Mouse (Mus musculus) liver, embryonic 14.5 days (tissue): ENCODE results near the gene Calcrl. TPM values are rescaled to one million over a fixed set of nuclear protein-coding genes. Genes with fewer than 3 reads are reported as not detected.

Source experiments
- ATAC-seq: fragments of 200-750 bp; cut with Nextera tagmentation; 2 replicates; pipeline ENCODE4 v1.8.0; 2017; ENCODE audit warnings: moderate number of reproducible peaks, mild to moderate bottlenecking, moderate library complexity; ENCODE audit not compliant: insufficient read depth
- DNase-seq, 3 experiments: peaks; one replicate each; pipeline ENCODE4 v3.0.0-alpha.2; 2012 to 2013; ENCODE audit warnings: low read depth in 3 of 3, low spot score in 3 of 3
- H3K27ac ChIP-seq: fragments of 300-500 bp; sonication (generic); 2 replicates; pipeline ENCODE4 v1.5.1; 2014; ENCODE audit warnings: moderate library complexity, mild to moderate bottlenecking, control low read depth, inconsistent platforms
- H3K27me3 ChIP-seq: fragments of 300-500 bp; sonication (generic); 2 replicates; pipeline ENCODE4 v1.6.1; 2014; ENCODE audit warnings: mild to moderate bottlenecking, low read length, moderate library complexity; ENCODE audit not compliant: control insufficient read depth, insufficient read depth
- H3K36me3 ChIP-seq: fragments of 300-500 bp; sonication (generic); replicated peaks from 2 replicates; pipeline ENCODE4 v1.6.1; 2014; ENCODE audit warnings: low read depth; ENCODE audit not compliant: control insufficient read depth, insufficient read depth
- H3K4me1 ChIP-seq, 2 experiments: fragments of 200-500 bp in 1 of 2; fragments of 300-500 bp in 1 of 2; sonication (generic) in 1 of 2; replicated peaks; 2 replicates each; pipeline ENCODE4 v1.6.1; 2012 to 2014; ENCODE audit warnings: antibody characterized with exemption in 1 of 2, inconsistent platforms in 1 of 2, low read length in 1 of 2; ENCODE audit not compliant: control insufficient read depth in 2 of 2, insufficient read depth in 2 of 2
- H3K4me2 ChIP-seq: fragments of 300-500 bp; sonication (generic); 2 replicates; pipeline ENCODE4 v1.6.1; 2014; ENCODE audit warnings: low read depth, mild to moderate bottlenecking, control low read depth, moderate library complexity
- H3K4me3 ChIP-seq, 2 experiments: fragments of 200-500 bp in 1 of 2; fragments of 300-500 bp in 1 of 2; sonication (generic) in 1 of 2; 2 replicates each; pipeline ENCODE4 v1.5.1; 2012 to 2014; ENCODE audit warnings: low read depth in 2 of 2, low read length in 2 of 2, mild to moderate bottlenecking in 2 of 2, control low read depth in 1 of 2, inconsistent platforms in 1 of 2, moderate library complexity in 1 of 2; ENCODE audit not compliant: insufficient read depth in 1 of 2
- H3K9ac ChIP-seq: fragments of 300-500 bp; sonication (generic); replicated peaks from 2 replicates; pipeline ENCODE4 v1.6.1; 2014; ENCODE audit warnings: mild to moderate bottlenecking, control low read depth, moderate library complexity
- H3K9me3 ChIP-seq: fragments of 300-500 bp; sonication (generic); 2 replicates; pipeline ENCODE4 v1.6.1; 2016; ENCODE audit warnings: low read length, mixed read lengths; ENCODE audit not compliant: control insufficient read depth
- CTCF ChIP-seq: IDR thresholded peaks from 2 replicates; pipeline ENCODE4 v1.5.1; 2016; ENCODE audit warnings: antibody characterized with exemption, low read depth, control low read depth
- EP300 ChIP-seq: IDR thresholded peaks from 2 replicates; pipeline ENCODE4 v1.6.1; 2016; ENCODE audit warnings: antibody characterized with exemption, low read depth
- WGBS: fragments of 180-500 bp; shearing (Covaris S2); extraction: QIAGEN DNeasy Blood & Tissue Kit; methylation state at CpG from one replicate; pipeline ENCODE4 v1.1.7; 2014; ENCODE audit not compliant: insufficient replicate concordance; 5-methylcytosine and 5-hydroxymethylcytosine counted together
- polyA plus RNA-seq, 2 experiments: library from polyadenylated mRNA; depleted of rRNA in 1 of 2; stranded (reverse) in 1 of 2; unstranded in 1 of 2; fragments of >200 nt; fragmentation: Nextera tagmentation in 1 of 2; extraction: Ambion mirVana in 1 of 2; gene quantifications; 2 replicates each; pipeline versions ENCODE4 v1.2.1 to v1.2.3; 2012 to 2014

The Calcrl gene
- polyA plus RNA-seq, 2 experiments: 2.8 to 10.1 TPM

GRCm38 (mm10) chr2:84454051-84454450 is 28.8 kb upstream of the Calcrl start:
- Histone ChIP-seq H3K27ac (no peak overlapping the region), H3K9ac (no peak overlapping the region), H3K36me3 (no peaks in the 10 kb centered on the region), H3K4me1 (no peaks in the 10 kb centered on the region; a peak in 1 of 4 replicates), H3K4me2 (no peak overlapping the region), H3K9me3 (no peaks in the 10 kb centered on the region), H3K4me3 (no peak overlapping the region), H3K27me3 (no peaks in the 10 kb centered on the region)
- ATAC-seq (no peak), DNase-seq (peak; percentile 49 to 65 (median 53))
- TF ChIP-seq CTCF (peak; percentile 49; the same call in 1 of the 2 replicates), EP300 (no peak)
- 16% methylated on average over 5 of the region's 5 CpGs for WGBS

- 67% methylated on average over 1 of the region's 1 CpGs for WGBS
- H3K4me1 ChIP-seq: no peaks in the 10 kb centered on the region
- H3K9me3 ChIP-seq: no peaks in the 10 kb centered on the region
- DNase-seq: no peak
- no peak overlapping the region for H3K4me3 ChIP-seq
- ATAC-seq: no peak
- H3K27me3 ChIP-seq: no peaks in the 10 kb centered on the region
- no peak overlapping the region for H3K27ac ChIP-seq
- no peak overlapping the region for H3K4me2 ChIP-seq
- no peak overlapping the region for H3K9ac ChIP-seq
- TF ChIP-seq EP300: no peak
- TF ChIP-seq CTCF: no peak
- H3K36me3 ChIP-seq: no peaks in the 10 kb centered on the region
Measured at GRCm38 (mm10) chr2:84445499-84445898, 20.3 kb upstream of the Calcrl start.

DNA sequence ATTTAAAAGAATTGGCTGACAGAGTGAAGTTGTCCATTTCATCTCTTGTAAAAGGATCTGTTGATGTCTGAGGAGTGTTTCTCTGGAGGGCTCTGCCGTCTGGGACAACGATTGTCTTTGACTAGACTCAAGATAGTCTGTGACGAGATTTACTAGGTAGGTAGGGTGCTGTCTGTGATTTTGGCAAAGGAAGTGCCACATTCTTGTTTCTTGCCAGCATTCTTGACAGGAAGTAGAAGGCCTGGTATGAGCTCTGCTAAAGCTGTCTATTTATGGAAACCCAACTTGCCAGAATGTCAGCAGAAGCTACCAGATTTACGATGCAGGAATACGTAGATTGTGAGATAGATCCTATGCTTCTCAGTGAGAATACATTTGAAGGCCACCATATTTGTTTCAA is 16.7 kb upstream of the Calcrl start:
- Histone ChIP-seq H3K4me3 (no peak overlapping the region), H3K4me2 (no peak overlapping the region), H3K27ac (no peak overlapping the region), H3K27me3 (no peaks in the 10 kb centered on the region), H3K9ac (no peak overlapping the region), H3K9me3 (no peaks in the 10 kb centered on the region), H3K36me3 (no peaks in the 10 kb centered on the region), H3K4me1 (no peaks in the 10 kb centered on the region)
- 73% methylated on average over 5 of the region's 5 CpGs for WGBS
- ATAC-seq (no peak), DNase-seq (no peak)
- TF ChIP-seq EP300 (no peak), CTCF (no peak)

- TF ChIP-seq CTCF: peak; percentile 52; the same call in 1 of the 2 replicates
- TF ChIP-seq EP300: no peak
- Histone ChIP-seq H3K27ac (no peak overlapping the region), H3K9ac (no peak overlapping the region), H3K36me3 (no peaks in the 10 kb centered on the region), H3K4me2 (no peak overlapping the region), H3K4me1 (peaks cover 0 to 5% of the 10 kb centered on the region in 2 experiments; a peak in 2 of 4 replicates), H3K9me3 (no peaks in the 10 kb centered on the region), H3K4me3 (no peak overlapping the region), H3K27me3 (no peaks in the 10 kb centered on the region)
- 33% methylated on average over 11 of the region's 11 CpGs for WGBS
- DNase-seq (peak; percentile 31 to 51 (median 44)), ATAC-seq (no peak)
Measured at GRCm38 (mm10) chr2:84429724-84430123, 4.5 kb upstream of the Calcrl start.

DNA sequence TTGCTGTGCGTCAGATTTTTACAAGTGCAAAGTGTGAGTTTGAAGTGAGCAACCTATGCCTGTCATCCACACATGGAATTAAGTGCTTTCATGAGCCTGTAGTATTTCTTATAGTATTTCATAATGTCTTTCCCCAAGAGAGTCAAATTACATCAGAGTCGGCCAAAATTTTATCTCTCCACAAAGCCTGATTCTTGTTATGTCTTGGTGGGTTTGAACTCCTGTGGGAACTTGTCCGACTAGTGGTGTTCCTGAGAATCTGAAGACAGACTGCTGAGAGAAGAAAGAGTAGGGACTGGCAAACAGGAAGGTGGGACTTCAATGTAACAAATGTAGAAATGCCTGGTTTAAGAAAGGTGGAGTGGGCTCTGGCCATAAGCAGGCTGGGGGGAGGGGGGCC is 3.6 kb upstream of the Calcrl start:
- no peak overlapping the region for H3K4me3 ChIP-seq
- H3K27ac ChIP-seq: no peak overlapping the region
- H3K36me3 ChIP-seq: no peaks in the 10 kb centered on the region
- H3K9me3 ChIP-seq: no peaks in the 10 kb centered on the region
- H3K27me3 ChIP-seq: no peaks in the 10 kb centered on the region
- DNase-seq (no peak), ATAC-seq (no peak)
- H3K9ac ChIP-seq: no peak overlapping the region
- no peak overlapping the region for H3K4me2 ChIP-seq
- peaks cover 2 to 5% of the 10 kb centered on the region in 2 experiments; a peak in 2 of 4 replicates for H3K4me1 ChIP-seq
- WGBS: 40% methylated on average over 3 of the region's 3 CpGs
- TF ChIP-seq CTCF: no peak
- no peak for TF ChIP-seq EP300
